Mouse (Mus musculus) Patski (cell line): ENCODE results near the gene Nipsnap1. TPM values are rescaled to one million over a fixed set of nuclear protein-coding genes. Genes with fewer than 3 reads are reported as not detected.

ENCODE experiments used
- ATAC-seq: fragments of 100-300 bp; one replicate; pipeline ENCODE4 v1.8.0; 2021
- CTCF ChIA-PET: fragments of 350-600 bp; sonication (Branson Sonifier 250); formaldehyde crosslinking; loops from one replicate; lab custom pipeline; 2022; ENCODE audit warnings: inconsistent platforms; lab: Charles Lee
- POLR2A ChIA-PET: fragments of 350-600 bp; sonication (Branson Sonifier 250); formaldehyde crosslinking; loops from one replicate; lab custom pipeline; 2022; ENCODE audit warnings: antibody characterized with exemption, inconsistent platforms; lab: Charles Lee
- DNase-seq: peaks from one replicate; pipeline ENCODE4 v3.0.0-alpha.2; 2011; ENCODE audit warnings: low read depth, low spot score
- H3K27me3 ChIP-seq: fragments of 371-371 bp; one replicate; pipeline ENCODE4 v1.5.1; 2021
- CTCF ChIP-seq: fragments of 100-300 bp; IDR thresholded peaks from one replicate; pipeline ENCODE4 v1.5.1; 2021
- in situ Hi-C: fragments of 300-500 bp; cut with MboI; formaldehyde crosslinking; loops from 3 replicates; pipeline ENCODE4 v1.11.1; 2018; ENCODE audit warnings: low pct_unique_long_range_greater_than_20kb, mixed read lengths
- polyA plus RNA-seq: library from polyadenylated mRNA; unstranded; gene quantifications from one replicate; pipeline ENCODE4 v1.2.3, GENCODE M21; 2021

Gene Nipsnap1
- polyA plus RNA-seq, 1 experiment from 2014 or later: 94.7 TPM

DNA sequence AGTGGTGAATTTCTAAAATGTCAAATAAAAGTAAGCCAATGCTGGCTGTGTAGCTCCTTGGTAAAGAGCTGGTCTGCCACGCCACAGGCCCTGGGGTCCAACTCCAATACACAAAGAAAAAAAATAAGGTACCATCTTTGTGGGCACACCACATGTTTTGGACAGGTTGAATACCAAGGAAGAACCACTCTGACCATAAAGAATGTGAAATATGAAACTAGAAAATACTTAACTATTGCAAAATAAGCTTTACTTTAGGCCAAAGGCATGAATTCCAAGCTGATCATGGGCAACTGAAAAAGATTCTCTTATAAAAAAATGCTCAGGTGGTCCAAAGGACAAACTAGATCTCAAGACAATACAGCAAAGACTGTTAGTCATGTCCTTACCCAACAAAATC is 35.5 kb upstream of the Nipsnap1 start:
- ChIA-PET CTCF (interaction anchor here (1.5 to 2.7 kb wide), 3 partner anchors 10 to 28 kb away, joined by 3 to 10 read pairs (median 6); no protein-coding TSS in a partner anchor), POLR2A (interaction anchor here (0.7 kb wide), 1 partner anchor 333 kb away, joined by 3 read pairs; no protein-coding TSS in a partner anchor)
- DNase-seq: peak; percentile 19
- TF ChIP-seq CTCF: no peak
- peak; percentile 55 for ATAC-seq
- in situ Hi-C loops: loop anchor here (25.0 kb wide), 1 partner anchor 601 kb away; the partner anchor contains the start of gene Osm
- H3K27me3 ChIP-seq: no peaks in the 10 kb centered on the region

DNA sequence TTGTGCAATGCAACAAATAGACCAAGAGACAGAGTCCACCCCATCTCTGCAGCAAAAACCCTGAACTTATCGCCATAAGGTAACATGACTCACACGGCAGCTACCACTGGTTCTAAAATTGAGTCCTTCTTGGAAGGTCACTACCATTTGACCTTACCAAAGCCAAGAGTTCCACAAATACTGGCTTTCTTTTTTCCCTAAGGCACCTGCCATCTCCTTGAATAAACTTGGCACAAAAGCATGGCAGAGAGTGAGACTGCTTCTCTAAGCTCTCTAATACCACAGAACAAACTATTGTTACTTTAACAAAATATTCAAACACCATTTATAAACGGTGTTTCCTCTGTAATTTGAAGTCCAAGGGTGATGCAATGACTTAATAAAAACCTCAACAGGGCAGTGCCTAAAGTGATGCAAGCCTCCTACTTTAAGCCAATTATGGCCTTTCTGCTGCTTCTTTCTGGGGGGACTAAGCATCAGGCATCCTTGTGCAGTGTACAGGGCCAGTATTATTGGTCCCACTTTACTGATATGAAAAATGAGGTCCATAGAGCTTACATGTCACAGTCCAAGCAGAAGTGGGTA is 32.7 kb upstream of the Nipsnap1 start:
- CTCF ChIA-PET: interaction anchor here (0.8 to 1.8 kb wide), 3 partner anchors 25 to 60 kb away, joined by 4 to 5 read pairs (median 4); no protein-coding TSS in a partner anchor
- in situ Hi-C loops: loop anchor here (25.0 kb wide), 1 partner anchor 604 kb away; the partner anchor contains the start of gene Osm

DNA sequence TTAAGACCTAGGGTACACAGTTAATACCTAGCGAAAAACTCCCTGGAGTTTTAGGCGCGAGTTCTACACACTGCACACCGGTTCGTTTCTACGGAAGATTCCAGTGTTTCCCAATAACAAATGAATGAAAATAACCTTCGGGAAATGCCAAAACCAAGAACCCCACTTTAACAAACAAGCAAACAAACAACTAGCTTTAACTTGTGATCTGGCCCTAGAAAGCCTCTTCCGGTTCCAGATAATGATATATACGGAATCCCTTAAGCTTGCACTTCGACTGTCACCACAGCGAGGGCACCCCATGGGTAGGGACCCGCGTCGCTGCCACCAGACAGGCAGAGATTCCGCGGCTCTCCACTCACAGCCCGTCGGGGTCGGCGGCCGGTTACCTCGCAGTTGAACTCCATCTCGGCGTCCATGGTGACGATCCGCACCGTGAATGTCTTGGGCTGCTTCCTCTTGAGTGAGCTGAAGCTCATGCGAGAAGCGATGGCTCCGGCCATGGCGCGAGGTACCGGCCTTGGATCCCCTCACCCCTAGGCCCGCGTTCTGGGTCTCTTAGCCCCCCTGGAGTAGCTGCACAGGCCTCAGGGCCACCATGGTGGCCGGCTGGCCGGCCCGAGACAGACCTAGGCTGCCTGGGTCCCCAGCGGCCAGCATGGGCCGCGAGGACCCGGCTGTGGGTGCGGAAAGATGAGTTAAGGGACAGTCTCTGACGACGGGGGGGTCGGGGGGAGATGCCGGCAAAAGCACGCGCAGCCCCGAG is 25.1 kb upstream of the Nipsnap1 start:
- ChIA-PET CTCF (interaction anchor here (1.2 to 3.0 kb wide), 5 partner anchors 9 to 19 kb away, joined by 3 to 10 read pairs (median 4); no protein-coding TSS in a partner anchor), POLR2A (interaction anchor here (0.6 to 1.4 kb wide), 5 partner anchors 9 to 20 kb away, joined by 3 to 4 read pairs (median 3); no protein-coding TSS in a partner anchor)
- in situ Hi-C loops: loop anchor here (25.0 kb wide), 1 partner anchor 611 kb away; the partner anchor contains the start of gene Osm
- TF ChIP-seq CTCF: no peak
- ATAC-seq (peak; percentile 2), DNase-seq (no peak)
- H3K27me3 ChIP-seq: no peaks in the 10 kb centered on the region

More for the DNA sequence above, 32.7 kb upstream of the Nipsnap1 start:
- ATAC-seq (peak; percentile 36), DNase-seq (peak; percentile 44)
- H3K27me3 ChIP-seq: no peaks in the 10 kb centered on the region
- no peak for TF ChIP-seq CTCF
- POLR2A ChIA-PET: no interaction called here

DNA sequence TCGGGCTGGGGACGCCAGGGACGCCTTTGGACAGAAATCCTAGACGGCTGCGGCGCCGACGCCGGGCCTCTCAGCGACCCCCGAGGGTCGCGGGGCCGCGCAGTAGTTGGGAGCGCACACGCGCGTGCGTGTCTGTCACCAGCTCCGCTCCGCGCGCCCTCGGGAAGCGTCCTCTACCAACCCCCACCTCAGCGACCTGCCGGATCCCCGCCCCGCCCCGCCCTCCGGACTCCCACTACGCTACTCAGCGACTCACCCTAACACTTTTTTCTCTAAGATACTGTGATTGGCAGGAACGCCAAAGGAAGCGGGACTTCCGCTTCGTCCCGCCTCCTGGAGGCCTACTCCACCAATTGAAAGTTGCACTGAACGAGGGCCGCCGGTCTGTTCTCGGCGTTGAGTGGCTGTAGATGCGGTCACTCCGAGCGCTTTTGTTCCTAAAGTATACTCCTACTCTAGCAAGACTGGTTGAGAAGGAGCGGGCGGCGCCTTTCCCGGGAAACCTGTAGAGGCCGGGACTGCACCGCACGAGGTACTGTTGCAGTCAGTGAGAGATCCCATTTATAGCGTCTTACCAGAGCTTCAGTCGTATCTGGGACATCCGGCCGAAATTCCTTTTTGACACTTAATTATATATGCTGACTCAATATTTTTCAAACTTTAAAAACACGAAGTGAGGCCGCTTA is 24.4 kb upstream of the Nipsnap1 start, which contains the start of gene Nf2:
TSS of gene Nf2 (minus strand) at position 279 of the 686 bp plus-strand sequence.
- POLR2A ChIA-PET: interaction anchor here (1.1 to 1.4 kb wide), 2 partner anchors 10 to 18 kb away, joined by 3 read pairs; no protein-coding TSS in a partner anchor
- H3K27me3 ChIP-seq: no peaks in the 10 kb centered on the region
- ATAC-seq: peak; percentile 99

DNA sequence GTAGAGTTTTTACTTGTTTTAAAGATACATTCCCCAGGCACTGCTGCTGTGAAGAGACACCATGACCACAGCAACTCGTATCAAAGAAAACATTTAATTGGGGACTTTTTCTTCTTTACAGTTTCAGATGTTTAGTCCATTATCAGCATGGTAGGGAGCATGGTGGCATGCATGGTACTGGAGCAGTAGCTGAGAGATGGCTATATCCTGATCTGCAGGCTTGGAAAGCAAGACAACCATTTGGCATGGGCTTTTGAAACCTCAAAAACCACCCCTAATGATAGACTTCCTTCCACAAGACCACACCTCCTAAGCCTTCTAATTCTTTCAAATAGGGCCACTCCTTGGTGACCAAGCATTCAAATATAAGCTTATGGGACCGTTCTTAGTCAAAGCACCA is 23.3 kb upstream of the Nipsnap1 start:
- DNase-seq (no peak), ATAC-seq (no peak)
- POLR2A ChIA-PET: no interaction called here
- no peaks in the 10 kb centered on the region for H3K27me3 ChIP-seq
- in situ Hi-C loops: no loop called here
- TF ChIP-seq CTCF: no peak
- CTCF ChIA-PET: interaction anchor here (1.1 kb wide), 1 partner anchor 32 kb away, joined by 3 read pairs; no protein-coding TSS in a partner anchor

More for the DNA sequence above, 24.4 kb upstream of the Nipsnap1 start, which contains the start of gene Nf2:
- peak; percentile 98 for DNase-seq
- in situ Hi-C loops: loop anchor here (25.0 kb wide), 1 partner anchor 612 kb away; the partner anchor contains the start of gene Osm
- CTCF ChIA-PET: interaction anchor here (1.1 to 3.0 kb wide), 4 partner anchors 8 to 33 kb away, joined by 3 to 10 read pairs (median 4); no protein-coding TSS in a partner anchor
- TF ChIP-seq CTCF: peak; percentile 62

DNA sequence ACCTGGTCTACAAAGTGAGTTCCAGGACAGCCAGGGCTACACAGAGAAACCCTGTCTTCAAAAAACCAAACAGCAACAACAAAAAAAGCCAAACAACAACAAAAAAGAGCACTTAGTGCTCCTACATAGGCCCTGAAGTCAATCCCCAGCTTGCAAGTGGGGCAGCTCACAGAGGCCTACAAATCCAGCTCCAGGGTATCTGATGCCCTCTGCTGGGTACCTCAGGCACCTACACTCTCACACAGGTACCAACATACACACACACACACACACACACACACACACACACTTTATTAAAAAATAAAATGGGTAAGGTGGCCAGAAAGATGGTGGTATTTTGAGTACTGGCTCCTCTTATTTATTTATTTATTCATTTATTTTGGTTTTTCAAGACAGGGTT is 20.7 kb upstream of the Nipsnap1 start:
- DNase-seq (no peak), ATAC-seq (no peak)
- H3K27me3 ChIP-seq: no peaks in the 10 kb centered on the region
- ChIA-PET POLR2A (no interaction called here), CTCF (interaction anchor here (1.0 to 1.4 kb wide), 2 partner anchors 8 to 30 kb away, joined by 3 to 4 read pairs; no protein-coding TSS in a partner anchor)
- TF ChIP-seq CTCF: peak; percentile 14
- in situ Hi-C loops: no loop called here

DNA sequence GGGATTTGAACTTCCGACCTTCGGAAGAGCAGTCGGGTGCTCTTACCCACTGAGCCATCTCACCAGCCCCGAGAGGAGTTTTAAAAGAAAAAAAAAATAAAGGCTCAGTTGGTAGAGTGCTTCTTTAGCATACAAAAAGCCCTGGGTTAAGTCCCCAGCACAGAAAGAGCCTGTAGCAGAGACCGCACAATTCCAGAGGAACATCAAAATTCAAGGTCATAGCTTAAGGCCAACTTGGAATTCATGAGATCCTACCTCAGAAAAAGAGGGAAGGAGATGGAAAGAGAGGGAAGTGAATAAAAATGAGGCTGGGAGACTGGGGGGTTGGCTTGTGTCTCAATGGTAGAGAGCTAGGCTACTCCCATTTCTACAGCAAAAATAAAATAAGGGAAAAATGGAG is 19.6 kb upstream of the Nipsnap1 start:
- ChIA-PET CTCF (interaction anchor here (0.9 to 1.0 kb wide), 2 partner anchors 9 to 42 kb away, joined by 3 read pairs; no protein-coding TSS in a partner anchor), POLR2A (no interaction called here)
- in situ Hi-C loops: no loop called here
- no peaks in the 10 kb centered on the region for H3K27me3 ChIP-seq
- DNase-seq: no peak
- ATAC-seq: no peak
- no peak for TF ChIP-seq CTCF

DNA sequence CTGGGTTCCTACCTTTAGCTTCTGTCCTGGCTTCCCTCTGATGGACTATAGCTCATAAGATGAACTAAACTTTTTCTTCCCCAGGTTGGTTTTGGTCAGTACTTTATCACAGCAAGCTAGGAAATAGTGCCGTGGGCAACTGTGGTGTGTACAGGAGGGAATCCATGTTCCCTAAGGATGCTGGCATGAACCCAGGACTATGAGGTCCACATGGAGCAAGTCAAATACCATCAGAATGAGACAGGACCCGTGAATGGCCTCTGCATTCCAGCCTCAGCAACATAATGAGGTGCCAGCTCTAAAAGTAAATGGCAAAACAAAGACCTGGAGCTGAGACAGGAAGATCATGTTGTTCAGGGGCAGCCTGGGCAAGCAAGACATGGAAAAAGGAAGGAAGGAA is 15.3 kb upstream of the Nipsnap1 start:
- ChIA-PET CTCF (interaction anchor here (1.2 to 2.3 kb wide), 4 partner anchors 8 to 24 kb away, joined by 3 to 11 read pairs (median 8); no protein-coding TSS in a partner anchor), POLR2A (no interaction called here)
- H3K27me3 ChIP-seq: no peaks in the 10 kb centered on the region
- no peak for ATAC-seq
- DNase-seq: no peak
- TF ChIP-seq CTCF: no peak
- in situ Hi-C loops: no loop called here

DNA sequence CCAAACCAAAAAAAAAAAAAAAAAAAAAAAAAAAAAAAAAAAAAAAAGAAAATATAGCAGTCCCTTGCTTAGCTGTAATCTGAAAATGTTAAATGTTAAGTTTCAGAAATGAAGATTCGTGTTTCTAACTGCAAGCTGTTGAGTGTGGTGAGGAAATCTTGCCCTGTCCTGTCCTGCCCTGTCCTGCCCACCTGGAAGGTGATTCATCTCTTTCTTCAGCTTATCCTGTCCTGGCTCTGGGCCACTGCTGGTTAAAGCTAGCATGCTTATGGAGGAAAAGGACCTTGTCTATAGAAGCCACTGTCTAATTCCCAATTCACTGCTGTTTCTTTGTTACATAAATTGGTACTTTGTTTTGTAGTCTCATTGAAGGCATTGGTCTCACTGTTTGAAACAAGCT is 12.8 kb upstream of the Nipsnap1 start:
- ATAC-seq (no peak), DNase-seq (no peak)
- no peaks in the 10 kb centered on the region for H3K27me3 ChIP-seq
- no peak for TF ChIP-seq CTCF
- POLR2A ChIA-PET: no interaction called here
- in situ Hi-C loops: loop anchor here (10.0 kb wide), 1 partner anchor 426 kb away; no protein-coding TSS in a partner anchor
- CTCF ChIA-PET: interaction anchor here (0.9 to 1.1 kb wide), 4 partner anchors 8 to 17 kb away, joined by 3 read pairs; no protein-coding TSS in a partner anchor
